Mouse (Mus musculus): ENCODE measurements around the gene Fam49a.

Fam49a gene

DNA sequence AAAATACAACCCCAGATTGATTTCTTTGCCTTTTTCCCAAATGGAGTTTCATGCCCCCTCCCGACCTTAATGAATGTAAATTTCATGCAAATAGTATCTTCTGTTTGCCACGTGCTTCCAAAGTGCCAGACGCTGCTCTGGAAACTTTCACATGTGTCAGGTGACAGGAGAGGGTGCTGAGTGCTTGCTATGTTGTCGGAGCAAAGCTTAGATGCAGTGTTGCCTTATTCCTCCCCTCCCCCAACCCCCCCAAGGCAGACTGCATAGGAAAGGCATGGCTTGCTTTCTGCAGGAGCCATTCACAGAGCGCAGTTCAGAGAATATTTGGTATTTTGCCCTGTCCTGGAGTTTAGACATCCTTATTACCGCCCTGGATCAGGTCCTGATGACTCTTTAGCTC lies 12.2 kb downstream of the Fam49a start:
- DNase-seq, result no peak

DNA sequence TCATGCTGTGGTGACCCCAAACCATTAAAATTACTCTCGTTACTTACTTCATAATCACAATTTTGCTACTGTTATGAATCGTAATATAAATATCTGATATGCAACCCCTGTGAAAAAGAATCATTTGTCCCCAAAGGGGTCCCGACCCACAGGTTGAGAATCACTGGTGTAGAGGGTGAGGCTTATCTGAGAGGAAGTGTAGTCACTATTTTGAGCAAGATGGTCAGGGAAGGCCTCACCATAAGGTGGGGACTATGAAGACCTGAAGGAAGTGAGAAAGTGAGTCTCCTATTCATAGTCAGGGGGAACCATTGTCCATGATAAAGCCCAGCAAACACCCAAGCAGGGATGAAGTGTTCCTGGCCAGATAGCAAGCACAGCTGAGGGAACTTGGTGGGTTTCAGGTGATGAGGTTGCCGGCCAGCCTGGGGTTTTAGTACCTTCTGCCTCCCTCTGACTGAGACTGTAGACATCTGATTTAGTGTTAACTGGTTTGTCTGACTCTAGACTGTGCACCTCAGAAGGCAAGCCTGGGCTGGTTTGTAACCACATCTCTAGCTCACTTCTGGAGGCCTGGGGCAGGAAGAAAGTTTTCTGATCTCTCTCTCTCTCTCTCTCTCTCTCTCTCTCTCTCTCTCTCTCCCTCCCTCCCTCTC lies 13.3 kb downstream of the Fam49a start:
- DNase-seq, result no peak

DNA sequence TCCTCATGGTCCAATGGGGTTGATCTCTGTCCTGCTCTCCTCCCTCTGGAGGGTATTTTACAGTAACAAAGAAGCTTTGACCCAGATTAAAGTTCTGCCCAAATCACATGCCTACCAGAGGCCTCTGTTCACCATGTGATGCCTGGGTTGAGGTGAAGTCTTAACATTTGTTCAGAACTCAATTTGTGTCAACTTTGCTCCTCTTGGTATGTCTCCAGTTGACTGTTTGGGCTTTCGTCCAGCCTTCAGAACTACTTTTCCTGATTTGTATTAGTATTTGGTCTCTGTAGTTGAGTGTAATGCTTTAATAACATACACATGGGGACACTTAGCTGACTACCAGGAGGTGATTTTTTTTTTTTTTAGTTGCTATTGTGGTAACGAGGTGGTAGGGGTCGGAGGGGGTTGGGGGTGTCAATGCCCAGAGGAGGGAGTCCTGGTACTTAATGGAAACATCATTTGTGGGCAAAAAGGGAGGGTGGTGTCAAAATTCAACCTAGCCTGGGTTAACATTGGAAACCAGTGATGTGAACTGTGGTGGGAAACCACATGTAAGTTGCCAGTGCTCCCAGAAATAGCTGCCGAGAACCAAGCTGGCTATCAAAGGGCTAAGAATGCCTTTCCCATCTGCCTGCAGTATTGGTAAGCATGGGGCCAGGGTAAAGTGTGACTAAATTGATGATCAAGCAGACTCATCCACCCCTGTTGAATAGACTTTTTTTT lies 16.0 kb downstream of the Fam49a start:
- DNase-seq, result no peak

DNA sequence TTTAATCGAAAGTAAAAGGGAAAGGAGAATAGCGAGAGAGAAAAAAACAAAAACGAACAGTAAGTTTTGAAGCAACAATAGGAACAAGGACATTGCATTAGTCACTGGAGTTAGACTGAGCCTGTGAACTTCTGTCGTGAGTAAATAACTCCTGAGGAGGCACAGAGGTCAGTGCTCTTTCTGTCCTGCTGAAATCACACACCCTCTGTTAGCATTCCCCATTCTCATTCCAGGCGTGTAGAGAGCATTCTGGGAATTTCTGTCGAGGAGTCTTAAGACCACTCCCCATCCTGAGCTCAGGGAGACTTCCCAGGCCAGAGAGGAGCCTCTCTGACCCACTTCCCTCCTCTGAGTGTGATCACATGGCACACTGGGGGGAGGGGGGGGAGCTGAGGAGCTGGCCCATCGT lies 16.5 kb downstream of the Fam49a start:
- DNase-seq, result no peak

DNA sequence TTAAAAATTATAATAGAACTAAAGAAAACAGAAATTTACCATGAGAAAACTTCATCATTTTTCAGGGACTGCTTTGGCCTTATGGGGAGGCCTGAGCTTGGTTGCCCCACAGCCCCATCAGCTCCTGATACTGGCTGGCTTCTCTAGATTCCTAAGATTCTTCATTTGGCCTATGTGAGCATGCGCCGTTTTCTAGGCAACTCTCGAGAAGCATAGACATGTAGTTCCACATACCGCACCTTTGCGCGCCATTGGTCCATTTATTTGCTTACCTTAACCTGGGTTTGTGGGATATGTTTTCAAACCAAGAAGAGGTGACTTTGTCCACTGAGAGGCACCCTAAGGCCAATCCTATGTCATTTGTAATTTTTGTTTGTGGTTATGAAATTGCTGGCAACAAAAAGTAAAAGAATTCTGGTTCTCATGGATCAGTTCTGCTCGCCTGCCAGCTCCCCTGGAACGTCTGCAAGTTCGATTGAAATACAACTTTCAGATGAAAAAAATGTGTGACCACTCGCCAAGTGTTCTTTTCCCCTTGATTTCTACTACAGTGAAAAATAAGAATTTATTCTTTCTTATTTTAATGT lies 21.9 kb downstream of the Fam49a start:
- no peak for DNase-seq

DNA sequence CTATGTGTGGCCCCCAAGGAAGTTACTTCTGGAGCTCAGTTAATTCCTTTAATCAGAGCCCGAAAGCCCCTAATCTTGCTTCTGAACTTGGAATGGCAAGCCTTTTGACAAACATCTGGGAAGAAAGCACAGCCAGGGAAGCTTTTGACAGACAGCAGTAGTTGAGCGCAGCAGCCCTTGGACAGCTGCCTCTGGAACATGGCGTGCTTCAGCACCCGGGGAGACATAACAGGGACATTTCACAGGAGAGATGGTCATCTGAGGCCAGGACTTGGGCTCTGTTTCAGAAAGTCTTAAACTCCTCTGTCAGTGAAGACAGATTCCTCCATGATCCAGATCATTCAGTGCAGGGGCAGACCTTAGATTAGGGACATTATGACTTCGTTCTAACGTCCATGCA lies 22.6 kb downstream of the Fam49a start:
- DNase-seq, result no peak

DNA sequence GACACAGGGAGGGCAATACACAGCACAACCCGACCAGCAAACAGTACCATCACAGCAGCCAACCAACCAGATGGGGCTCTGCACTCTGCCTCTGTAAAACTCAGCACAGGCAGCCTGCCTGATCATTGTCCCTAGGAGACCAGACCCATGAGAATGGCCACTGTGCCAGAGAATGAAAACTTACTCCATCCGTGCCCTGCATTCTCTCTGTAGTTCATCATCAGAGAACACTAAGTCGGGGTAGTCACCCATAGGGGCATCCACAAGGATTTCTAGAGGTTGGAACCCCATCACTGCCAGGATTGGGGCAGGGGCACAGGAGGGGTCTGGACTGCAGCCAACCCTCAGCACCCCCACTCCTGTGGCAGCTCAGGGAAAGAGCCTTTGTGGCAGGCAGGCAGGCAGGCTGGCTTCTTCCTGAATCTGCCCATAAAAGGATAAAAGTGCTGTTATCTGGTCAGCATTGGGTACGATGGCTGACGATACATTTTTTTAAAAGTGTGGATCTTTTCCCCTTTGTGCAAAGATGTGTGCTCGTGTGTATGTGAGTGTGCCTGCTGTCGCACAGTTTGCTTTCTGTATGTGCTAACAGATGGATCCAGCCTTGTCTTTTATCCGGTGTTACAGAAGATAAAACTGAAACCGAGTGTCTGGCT lies 25.3 kb downstream of the Fam49a start:
- DNase-seq, result peak; percentile 68

DNA sequence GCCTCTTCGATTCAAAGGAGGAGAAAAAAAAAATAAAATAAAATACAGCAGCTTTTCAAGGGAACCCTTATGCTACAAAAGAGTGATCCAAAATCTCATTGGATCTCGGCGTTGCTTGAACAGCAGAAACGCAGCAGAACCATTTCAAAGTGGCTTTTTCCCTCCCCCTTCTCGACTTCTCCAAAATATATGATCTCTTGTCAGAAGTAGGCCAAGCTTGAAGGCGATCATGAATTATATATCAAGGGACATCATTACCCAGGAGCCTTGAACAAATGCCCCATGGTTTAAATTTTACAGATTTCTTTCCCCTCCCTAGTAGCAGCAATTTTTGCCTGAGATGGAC lies 25.8 kb downstream of the Fam49a start:
- DNase-seq, result no peak

DNA sequence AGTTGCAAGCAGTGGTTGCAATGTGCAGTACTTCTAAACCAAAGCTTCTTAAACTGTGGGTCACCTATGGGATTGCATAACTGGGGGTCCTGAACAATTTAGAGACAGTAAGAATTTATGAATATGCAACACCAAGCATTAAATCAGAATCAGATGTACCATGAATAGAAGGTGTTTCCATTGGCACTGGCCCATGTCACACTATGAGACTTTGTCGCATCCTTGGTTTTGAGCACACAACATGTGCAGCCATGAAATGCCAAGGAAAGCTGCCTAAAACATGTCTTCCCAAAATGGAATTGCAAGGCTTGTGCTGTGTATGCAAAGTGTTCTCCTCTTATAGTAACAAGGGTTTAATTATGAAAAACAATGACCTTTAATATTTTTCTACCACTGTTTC lies 26.6 kb downstream of the Fam49a start:
- DNase-seq, result no peak

DNA sequence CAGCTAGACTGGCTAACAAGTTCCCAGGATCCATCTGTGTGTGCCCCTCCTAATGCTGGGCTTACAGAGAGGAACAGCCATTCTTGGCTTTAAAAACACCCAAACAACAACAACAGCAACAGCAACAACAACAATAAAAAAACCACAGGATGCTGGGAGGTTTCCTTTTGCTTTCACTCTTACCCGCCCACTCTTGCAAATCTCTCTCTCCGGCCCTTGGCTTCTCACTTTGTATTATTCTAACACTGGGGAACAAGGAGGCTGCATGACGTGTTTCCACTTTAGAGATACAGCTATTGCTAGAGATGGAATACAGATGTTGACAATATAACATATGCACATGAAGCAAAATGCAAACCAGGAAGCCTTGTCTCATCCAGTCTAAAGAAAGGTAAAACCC lies 27.7 kb downstream of the Fam49a start:
- DNase-seq, result no peak

DNA sequence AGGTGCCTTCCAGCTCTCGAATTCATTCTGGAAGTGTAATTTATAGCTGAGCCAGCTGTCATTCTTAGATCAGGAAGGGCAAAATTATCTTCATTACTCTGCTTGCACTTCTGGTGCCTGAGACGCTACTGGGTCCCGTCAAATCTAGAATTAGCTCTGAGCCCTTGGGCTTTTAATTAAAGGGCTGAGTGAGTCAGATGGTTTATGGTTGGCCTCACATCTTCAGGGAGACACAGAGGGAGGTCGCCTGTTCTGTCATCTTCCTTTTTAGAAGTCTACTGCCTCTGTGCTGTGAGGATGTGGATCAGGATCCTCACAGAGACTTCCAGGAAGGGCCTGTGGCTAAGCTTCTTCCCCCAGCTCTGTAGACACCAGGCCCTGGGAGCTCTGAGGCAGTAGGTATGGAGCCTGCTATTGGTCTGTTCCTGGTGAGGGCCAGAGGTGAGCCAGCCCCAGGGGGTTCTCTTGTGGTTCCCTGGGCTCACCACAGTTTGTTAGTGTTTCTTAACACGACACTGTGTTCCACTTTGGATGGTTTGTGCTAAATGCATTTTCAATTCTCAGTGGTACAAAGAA lies 30.2 kb downstream of the Fam49a start:
- no peak for DNase-seq

DNA sequence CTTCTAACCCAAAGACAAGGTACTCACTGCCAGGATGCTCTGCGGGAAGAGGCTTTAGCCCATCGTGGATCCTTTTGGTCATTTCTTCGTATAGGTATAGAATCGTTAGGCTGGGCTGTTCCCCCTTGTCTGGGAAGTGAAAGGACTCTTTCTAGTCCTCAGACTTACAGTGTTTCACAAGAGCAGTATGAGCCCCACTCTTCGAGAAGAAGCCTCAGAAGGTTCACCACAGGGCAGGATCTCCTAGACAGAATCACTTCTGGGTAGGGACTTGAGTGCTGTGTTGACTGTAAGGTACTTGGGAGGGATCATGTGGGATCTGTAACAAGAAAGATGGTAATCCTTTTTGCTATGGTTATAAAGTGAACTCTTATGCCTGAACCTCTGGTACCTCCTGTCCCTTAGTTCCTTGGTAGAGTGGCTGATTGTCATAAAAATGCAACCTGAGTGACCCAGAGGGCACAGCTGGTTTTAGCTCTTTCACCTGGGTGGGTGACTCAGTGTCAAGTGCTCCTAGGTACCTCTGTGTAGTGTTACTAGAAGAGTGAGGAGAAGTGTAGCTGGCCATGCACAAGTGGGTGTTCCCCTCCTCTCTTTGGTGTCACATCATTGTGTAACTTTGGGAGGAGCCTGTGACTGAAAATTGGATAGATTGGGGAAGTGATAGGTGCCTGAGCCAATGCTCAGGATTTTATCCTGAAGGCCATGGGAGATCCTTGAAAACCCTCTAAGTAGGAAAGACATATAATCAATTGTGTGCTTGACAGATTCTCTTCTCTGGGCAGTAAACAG lies 32.6 kb downstream of the Fam49a start:
- DNase-seq, result no peak

DNA sequence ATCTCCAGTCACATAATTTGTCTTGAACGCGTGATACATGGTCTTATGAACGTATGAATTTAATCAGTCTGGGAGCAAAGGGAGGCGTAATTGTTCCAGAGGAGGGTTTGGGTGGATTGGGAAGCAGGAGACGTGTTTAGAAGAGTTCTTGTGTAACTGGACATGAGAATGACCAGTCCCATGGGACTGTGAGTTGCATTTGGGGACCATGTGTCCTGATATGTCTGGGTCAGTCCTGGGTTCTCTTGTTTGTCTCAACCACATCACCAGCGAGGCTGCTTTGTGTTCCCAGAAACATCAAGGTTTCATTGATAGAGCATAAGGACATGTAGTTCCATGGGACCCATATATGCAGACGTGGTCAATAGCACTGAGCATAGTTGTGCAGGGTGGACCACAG lies 36.5 kb downstream of the Fam49a start:
- DNase-seq, result no peak

DNA sequence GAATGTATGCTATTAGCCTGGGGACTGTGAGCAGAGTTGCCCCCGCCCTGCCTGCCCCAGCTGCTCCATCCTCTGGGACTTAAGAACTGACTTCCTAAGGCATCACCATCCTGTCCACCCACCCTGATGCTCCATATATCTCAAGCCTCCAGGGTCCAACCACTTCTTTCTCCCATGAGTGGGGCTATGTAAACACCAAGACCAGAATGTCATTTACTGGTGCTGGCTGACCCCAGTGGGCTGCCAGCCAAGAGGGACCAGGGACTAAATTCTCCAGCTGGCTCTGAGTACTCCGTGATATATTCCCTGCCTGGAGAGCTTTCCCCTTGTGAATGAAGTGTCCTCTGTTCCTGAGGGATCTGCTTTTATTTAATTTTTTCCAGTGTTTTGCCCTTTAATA lies 37.4 kb downstream of the Fam49a start:
- no peak for DNase-seq

DNA sequence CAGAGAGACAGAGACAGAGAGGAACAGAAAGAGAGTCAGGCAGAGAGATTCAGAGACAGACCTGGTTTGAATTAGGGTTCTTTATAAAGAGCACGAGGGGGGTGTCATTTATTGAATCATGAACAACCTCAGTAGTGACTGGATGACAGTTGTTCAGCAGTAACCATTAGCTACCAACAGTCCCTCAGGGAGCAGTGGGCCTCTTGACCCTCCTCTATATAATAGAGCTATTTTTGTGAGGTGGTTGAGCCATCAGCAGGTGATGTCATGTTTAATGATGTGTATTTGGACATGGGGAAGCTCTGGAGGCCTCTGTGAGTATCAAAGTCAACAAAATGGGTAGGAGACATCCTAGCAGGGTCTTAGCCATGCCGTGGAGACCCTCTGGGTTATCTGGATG lies 39.2 kb downstream of the Fam49a start:
- no peak for DNase-seq

DNA sequence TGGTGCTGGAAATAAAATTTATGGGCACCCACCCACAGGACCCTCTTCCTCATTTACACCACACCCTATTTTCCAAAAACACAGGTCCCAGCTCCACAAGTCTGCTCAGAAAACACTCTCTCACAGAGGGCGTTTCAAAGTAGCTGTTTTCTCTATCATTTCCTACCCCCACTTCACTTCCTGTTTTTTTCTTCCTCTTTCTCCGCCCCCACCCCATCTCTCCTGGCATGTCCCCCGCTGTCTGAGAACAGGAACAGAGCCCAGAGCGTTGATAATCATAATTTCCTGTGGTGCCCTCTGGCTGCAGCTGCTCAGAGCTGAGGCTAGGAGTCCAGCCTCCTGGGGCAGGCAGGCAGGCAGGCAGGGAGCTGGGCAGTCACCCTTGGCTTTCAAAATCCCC lies 39.9 kb downstream of the Fam49a start:
- peak; percentile 51 for DNase-seq

DNA sequence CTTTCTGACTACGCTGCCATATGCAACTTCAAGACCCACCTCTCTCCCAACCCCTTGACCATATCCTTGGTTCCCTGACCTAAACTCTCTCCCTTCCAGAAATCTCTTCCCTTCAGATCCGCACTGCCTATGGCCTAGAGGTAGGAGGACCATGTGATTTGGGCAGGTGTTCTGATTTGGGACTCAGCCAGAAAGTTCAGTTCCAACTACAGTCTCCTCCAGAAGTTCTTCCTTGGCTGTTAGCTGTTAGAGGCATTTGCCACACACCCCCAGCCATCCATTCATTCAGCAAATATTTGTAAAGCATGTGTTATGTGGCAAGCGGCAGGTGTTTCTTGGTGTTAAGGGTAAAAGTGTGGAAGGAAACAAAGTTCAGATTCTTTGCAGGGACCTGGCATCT lies 44.3 kb downstream of the Fam49a start:
- DNase-seq, result no peak

DNA sequence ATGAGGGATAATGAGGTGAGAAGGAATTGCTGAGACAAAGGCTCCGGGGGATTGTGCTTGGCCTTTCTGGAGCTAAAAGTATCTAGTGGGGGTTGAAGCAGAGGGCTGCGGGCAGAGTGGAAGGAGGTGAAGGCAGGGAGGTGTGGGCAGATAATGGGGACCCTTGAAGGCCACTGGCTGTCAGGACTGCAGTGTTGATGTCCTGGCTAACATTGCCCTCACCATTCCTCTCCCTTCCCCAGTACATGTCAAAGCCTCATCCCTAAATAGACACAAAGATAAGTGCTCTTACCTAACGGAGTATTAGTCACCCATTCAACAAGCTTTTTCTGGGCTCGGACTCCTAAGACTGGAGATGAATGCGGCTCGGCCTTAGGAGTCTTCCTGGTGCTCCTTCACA lies 44.9 kb downstream of the Fam49a start:
- no peak for DNase-seq

DNA sequence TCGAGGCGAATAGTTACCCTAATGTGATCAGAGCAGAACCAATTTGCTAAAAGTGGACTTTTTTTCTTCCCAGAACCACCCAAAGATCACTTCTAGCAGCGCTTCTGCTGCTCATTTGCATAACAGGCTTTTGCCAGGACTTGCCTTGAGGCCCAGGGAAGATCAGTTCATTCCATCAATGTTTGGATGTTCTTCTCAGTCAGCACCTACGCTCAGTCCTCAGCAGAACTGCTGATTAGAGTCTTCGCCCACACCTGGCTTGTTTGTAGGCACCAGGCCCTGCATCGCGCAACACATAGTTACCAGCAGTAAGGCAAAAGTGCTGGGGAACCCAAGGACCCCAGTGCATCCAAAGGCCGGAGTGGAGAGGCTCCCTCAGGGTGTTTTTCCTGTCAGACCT lies 45.3 kb downstream of the Fam49a start:
- DNase-seq, result no peak

DNA sequence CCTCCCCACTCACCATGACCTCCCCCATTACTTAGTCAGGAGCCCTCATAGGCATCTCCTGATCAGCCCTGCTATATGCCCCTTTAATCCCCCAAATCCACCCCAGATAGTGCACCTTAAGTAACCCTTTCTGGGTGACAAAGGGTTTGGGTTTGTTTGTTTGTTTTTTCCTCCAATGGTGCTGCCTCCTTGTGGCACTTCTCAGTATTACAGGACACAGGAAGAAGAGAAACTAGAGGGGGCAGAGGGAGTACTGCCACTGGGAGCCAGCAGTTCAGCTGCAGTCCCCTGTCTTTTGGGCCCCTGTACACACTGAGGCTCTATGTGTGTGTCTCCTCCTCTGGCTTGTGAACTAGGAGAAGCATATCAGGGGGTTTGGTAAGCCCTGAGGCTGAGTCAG lies 51.5 kb downstream of the Fam49a start:
- DNase-seq, result no peak

DNA sequence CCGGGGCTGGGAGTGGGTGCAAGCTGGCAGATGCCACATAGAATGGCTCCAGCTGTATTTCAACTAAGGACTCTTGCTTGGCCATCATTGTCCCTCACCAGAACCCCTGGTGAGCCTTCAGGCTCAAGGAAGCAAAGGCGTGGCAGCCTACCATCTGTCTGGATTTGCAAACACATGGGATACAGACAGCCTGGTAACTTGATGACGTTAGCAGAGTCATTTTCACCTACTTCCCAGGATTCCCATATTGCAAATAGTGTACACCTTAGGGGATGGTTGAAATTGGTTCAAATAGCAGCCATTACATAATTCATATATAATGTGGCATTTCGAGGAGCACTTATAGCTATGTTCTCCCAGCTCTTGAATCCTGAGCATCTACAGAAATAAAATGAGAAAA lies 52.0 kb downstream of the Fam49a start:
- DNase-seq, result no peak

DNA sequence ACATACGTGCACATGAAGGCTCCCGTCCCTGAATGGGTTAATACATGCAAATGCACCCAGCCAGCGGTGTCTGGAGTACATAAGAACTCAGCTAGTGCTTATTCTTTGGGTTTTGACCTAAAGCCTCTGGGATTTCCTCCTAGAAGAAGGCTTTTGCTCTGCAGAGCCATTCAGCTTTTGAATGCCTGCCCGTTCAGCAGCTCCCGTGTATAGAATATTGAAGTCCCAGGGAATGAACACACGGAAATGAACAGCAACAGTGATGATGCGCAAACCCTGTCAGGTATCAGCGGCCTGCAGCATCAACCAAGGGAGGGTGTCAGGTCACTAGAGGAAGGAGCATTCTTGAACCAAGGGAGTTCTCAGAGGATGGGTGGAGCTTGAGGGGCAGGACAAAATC lies 52.4 kb downstream of the Fam49a start:
- no peak for DNase-seq

DNA sequence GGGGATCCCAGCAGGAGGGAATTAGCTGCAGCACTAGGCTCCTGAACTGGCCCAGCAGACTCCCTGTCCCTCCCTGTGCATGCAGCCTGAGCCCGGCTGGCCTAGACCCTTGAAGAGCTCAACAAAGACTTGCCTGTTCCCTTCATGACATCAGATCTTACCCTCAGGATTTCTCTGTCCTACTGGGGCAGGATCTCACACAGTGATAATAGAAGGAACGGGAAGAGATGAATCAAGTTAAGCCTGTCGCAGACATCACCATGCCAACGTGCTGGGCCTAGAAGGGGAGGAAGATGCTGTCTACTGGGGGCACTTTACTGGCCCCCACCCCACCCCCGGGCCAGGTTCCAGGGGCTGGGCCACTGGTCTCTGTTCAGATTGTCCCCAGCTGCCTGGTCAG lies 53.1 kb downstream of the Fam49a start:
- DNase-seq, result peak; percentile 28
